Mouse (Mus musculus) B cell, adult 62 days (primary cell): ENCODE measurements around the gene Gm45208. TPM values are rescaled to one million over a fixed set of nuclear protein-coding genes. Genes with fewer than 3 reads are reported as not detected.

Experiments used
- total RNA-seq: library from RNA; stranded (reverse); gene quantifications from 4 replicates; pipeline ENCODE4 v1.2.4, GENCODE M21; 2023

The Gm45208 gene
- total RNA-seq = not detected in 4 replicates

GRCm38 (mm10) chrX:7721514-7722281 is at the start of gene Gm45208:
Gm45208 (plus strand) TSS chrX:7722245.

GRCm38 (mm10) chrX:7680864-7681263 is 41.2 kb upstream of the Gm45208 start, which contains the start of gene Magix:
Magix (minus strand) TSS chrX:7681251.

DNA sequence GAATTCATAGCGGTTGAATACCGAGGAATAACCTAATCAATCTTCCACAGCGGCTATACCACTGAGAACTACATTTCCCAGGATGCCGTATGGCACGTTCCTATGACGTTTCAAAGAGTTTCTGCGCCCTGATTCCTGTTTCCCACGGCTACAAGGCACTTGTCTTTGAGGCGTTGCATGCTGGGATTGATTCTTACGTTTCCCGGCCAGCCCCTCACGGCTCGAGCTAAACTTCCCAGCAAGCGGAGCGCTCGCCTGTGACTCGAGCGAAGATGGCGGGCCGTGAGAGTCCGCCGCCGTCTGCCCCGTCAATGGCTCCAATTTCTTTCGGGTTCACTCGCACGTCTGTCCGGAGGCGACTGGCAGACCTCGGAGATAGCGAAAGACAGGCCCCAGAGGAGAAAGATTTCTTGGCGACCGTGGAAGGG is 25.1 kb upstream of the Gm45208 start, which contains the start of gene Gpkow:
Gpkow (plus strand) TSS at position 178 of the 428 bp plus-strand sequence.

DNA sequence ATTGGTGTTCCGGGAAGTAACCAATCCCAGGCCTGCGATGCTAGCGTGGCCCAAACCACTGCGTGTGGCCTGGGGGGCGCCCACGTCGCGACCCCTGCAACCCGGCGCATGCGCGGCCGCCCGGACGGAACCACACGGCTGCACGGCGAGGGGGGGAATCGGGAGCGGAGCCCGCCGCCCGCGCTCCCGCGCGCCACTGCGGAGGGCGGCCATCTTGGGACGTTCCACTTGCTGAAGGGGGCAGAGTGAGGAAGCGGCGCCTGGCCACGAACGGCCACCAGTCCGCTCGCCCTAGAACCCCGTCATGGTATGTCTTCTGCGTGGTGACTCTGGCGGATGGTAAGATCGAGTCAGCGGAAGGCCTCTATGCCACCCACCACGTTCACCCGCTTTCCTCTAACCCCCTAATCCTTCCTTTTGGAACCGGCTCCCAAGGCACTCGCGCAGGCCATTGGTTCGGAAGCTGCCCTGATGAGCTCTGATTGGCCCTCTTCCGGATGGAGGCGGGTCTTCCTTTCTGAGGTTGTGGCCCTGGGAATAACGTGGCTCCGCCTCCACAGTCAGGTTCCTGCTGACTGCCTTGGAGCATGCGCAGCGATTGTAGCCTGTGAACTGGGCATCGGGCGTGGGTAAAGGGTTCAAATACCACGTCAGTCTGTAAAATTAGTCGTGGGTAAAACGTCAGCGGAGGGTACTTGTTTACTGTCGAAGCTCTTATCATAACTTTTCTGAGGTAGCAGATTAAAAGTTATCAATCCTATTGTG is 7.7 kb upstream of the Gm45208 start, which contains the start of gene Wdr45:
Wdr45 (plus strand) TSS at position 199 of the 765 bp plus-strand sequence.

DNA sequence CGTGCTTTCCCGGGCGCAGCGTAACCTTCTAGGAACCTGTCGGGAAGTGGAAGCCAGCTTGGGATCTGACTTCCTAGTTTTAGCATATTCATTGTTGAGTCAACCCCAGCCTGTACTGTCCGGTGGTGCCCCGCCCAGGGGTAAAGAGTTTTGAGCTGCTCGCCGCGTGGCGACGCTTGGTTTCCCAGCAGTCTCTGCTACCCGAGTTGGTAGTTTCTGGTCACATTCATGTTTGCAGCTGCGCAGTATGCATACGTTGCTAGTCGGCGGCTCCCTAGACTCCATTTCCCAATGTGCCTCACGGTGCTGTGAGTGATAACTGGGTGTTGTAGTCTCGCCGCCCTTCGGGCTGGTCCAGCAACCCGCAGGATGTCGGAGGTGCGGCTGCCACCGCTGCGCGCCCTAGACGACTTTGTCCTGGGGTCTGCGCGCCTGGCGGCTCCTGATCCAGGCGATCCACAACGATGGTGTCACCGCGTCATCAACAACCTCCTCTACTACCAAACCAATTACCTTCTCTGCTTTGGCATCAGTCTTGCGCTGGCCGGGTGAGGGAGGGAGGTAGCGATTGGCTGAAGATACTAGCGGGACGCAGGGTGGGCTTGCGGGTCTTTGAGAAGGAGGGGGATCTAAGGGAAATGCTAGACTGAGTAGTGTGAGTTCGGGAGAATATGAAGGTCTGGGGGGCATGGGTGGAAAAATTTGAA is 6.3 kb downstream of the Gm45208 start, which contains the start of gene Praf2:
Praf2 (plus strand) TSS at position 225 of the 707 bp plus-strand sequence.

DNA sequence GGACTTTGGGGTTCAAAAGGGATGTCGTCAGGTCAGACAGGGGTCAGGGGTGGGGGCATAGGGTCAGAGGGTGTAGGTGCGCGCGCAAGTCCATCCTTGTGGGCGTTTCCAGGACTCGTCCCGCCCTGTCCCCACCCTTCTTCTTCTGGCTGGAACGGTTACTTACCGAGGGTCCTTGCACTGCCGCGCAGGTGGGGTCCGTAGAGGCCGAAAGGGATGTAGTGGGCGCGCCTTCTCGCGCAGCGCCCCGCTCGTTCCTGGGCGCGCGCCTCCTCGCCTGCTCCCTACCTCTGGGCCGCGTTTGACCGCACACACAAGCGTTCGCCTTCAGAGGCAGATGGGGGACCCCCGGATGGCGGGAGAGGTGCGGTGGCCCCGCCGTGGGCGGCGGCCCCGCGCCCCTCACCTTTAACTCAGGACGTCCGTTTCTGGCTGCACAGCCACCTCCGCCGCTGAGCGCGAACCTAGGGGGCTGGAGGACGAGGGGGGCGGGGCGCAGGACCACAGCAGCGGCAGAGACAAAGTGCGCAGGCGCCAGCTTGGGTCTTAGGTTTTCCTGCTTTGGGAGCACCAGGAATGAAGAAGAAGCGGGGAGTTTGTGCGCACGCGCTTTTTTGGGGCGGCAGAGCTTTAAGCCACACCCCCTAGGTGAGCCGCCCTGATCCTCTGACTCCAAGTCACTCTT is 28.5 kb downstream of the Gm45208 start, which contains the start of gene Ccdc120:
Ccdc120 (minus strand) TSS at position 474 of the 685 bp plus-strand sequence.

DNA sequence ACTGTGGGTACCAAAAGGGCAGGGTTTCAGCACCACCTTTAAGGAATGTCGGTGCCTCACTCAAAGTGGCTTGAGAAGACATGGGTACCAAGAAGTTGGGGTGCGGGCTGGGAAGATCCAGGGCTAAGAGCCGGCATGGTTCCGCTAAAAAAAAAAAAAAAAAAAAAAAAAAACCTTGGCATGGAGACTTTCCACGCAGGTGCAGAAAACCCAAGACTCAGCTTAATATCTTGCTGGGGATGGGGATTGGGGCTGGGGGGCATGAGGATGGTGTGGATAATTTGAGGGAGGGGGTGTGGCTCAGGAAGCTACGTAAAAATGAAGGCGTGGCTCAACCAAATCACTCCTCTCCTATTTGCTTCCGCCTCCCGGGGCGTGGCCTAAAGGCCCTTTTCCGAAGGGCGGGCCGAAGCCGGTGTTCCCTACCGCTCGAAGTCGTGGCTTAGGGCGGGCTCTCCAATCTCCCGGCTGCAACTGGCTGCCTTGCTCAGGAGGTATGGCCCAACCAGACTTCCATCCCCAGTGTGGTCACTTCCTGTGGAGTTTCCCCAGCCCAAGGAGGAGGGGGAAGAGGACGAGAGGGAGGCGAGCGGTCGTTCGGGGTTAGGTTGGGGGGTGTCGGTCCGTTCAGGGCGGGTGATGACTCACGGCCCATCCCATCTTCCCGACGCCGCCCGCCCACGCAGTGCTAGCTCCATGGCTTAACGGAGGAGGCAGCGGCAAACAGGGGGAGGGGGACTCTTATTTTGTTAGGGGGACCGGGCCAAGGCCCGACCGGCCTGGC is 40.3 kb downstream of the Gm45208 start, which contains the start of gene Tfe3:
Tfe3 (plus strand) TSS at position 424 of the 784 bp plus-strand sequence.

Other genes starting within 250 kb of the Gm45208 start
- 0.49 TPM in 1 of 4 replicates, not detected in the others for gene Foxp3, start 148.6 kb upstream of the Gm45208 start, total RNA-seq
- gene Ppp1r3f, start 148.0 kb upstream of the Gm45208 start, total RNA-seq = 5.1 to 6.6 TPM (median 5.3 TPM) in 4 replicates
- gene Ccdc22, start 116.7 kb upstream of the Gm45208 start, total RNA-seq = 19.2 to 22.5 TPM (median 20.0 TPM) in 4 replicates
- gene Cacna1f, start 115.2 kb upstream of the Gm45208 start, total RNA-seq = not detected in 4 replicates
- 0.36 to 0.58 TPM (median 0.56 TPM) in 3 of 4 replicates, not detected in the other for gene Syp, start 83.8 kb upstream of the Gm45208 start, total RNA-seq
- 24.4 to 28.3 TPM (median 25.8 TPM) in 4 replicates for gene Prickle3, start 65.0 kb upstream of the Gm45208 start, total RNA-seq
- gene Plp2, start 50.9 kb upstream of the Gm45208 start, total RNA-seq = 85.6 to 91.6 TPM (median 88.3 TPM) in 4 replicates
- gene Magix, start 41.0 kb upstream of the Gm45208 start, total RNA-seq = not detected in 4 replicates
- 45.1 to 48.2 TPM (median 46.2 TPM) in 4 replicates for gene Gpkow, start 25.1 kb upstream of the Gm45208 start, total RNA-seq
- gene Wdr45, start 7.9 kb upstream of the Gm45208 start, total RNA-seq = 58.2 to 89.6 TPM (median 70.2 TPM) in 4 replicates
- 9.6 to 13.9 TPM (median 12.0 TPM) in 4 replicates for gene Praf2, start 6.2 kb downstream of the Gm45208 start, total RNA-seq
- not detected in 4 replicates for gene Ccdc120, start 28.7 kb downstream of the Gm45208 start, total RNA-seq
- gene Tfe3, start 40.3 kb downstream of the Gm45208 start, total RNA-seq = 26.2 to 36.6 TPM (median 32.7 TPM) in 4 replicates
- gene Gripap1, start 67.5 kb downstream of the Gm45208 start, total RNA-seq = 277 to 286 TPM (median 284 TPM) in 4 replicates
- 1.5 to 2.4 TPM (median 1.9 TPM) in 4 replicates for gene Kcnd1, start 100.0 kb downstream of the Gm45208 start, total RNA-seq
- gene Otud5, start 119.1 kb downstream of the Gm45208 start, total RNA-seq = 168 to 185 TPM (median 181 TPM) in 4 replicates
- gene Pim2, start 156.0 kb downstream of the Gm45208 start, total RNA-seq = 36.0 to 41.3 TPM (median 37.2 TPM) in 4 replicates
- gene Slc35a2, start 161.8 kb downstream of the Gm45208 start, total RNA-seq = 28.8 to 38.6 TPM (median 35.1 TPM) in 4 replicates
- 126 to 133 TPM (median 129 TPM) in 4 replicates for gene Pqbp1, start 177.0 kb downstream of the Gm45208 start, total RNA-seq
- gene Timm17b, start 177.1 kb downstream of the Gm45208 start, total RNA-seq = 38.8 to 55.7 TPM (median 51.5 TPM) in 4 replicates
- not detected in 4 replicates for gene Gm10491, start 185.6 kb downstream of the Gm45208 start, total RNA-seq
- gene Gm10490, start 187.3 kb downstream of the Gm45208 start, total RNA-seq = 2.1 TPM in 1 of 4 replicates, not detected in the others
- gene Pcsk1n, start 197.6 kb downstream of the Gm45208 start, total RNA-seq = not detected in 4 replicates
- gene Eras, start 206.4 kb downstream of the Gm45208 start, total RNA-seq = not detected in 4 replicates
- 15.9 to 26.0 TPM (median 21.4 TPM) in 4 replicates for gene Hdac6, start 225.6 kb downstream of the Gm45208 start, total RNA-seq